Mouse (Mus musculus): Measurements from ENCODE around the gene Gm9747. TPM values are rescaled to one million over a fixed set of nuclear protein-coding genes. Genes with fewer than 3 reads are reported as not detected.

Gene Gm9747
- total RNA-seq, 2 experiments from 2014 or later: not detected

DNA sequence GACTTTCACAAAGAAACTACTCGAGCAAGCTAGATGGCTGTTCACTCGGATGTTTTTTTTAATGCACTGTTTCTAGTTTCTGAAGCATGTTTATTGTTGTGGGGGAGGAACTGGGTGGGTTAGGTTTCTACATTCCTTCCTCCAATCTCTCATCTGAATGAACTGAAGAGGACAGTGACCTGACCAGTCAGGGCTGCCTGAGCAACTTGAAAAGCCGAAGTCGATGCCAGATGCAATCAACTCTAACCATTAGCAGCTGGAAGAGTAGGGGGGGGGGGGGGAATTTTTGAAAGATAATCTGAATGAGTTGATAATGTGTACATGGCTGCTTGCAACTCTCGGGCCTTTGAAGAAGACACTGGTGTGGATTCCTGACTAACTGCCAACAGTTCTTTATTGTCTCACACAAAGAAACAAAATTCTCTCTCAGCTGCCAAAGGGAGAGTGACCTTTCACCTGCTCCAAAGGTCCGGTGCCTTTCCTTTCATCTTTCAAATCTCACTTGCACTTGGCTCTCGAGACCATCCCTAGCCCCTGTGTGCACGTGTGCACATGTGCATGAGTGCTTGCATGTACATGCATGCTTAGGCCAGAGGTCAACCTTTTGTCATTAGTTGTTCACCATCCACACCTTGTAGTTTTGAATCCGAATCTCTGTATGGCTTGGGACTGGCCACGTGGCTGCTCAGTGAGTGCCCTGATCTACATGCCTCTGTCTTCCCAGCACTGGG lies 14.5 kb downstream of the Gm9747 start:
- DNase-seq (ENCODE audit: low spot score): no peak
- intact Hi-C loops (cut with DNase I): no loop called here

DNA sequence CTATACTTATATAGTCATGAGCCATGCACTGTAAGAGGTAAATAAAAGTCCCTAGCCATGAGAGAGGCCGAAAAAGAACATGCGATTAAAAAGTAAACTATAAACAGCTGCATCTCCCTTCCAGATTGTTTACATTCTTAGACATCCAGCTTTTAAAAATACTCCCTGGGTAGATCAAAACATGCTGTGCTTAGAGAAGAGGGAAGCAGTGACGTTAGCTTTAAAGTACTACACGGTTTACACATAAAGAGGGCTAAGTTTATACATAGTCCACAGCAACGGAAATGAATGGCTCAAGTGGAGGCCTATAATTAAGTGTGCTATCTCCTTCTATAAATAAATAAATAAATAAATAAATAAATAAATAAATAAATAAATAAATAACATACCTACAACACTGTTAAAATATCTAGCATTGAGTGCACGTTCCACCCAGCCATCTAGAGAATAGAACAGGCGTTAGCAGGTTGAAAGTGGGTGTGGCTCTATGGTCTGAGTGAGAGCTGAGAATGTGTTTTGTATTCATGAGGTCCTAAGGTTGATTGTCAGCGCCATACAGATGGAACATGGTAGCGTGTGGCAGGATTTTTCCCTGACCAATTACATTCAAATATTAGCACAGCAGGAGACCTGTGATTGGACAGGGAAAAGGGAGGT lies 21.0 kb downstream of the Gm9747 start:
- no peak for DNase-seq (ENCODE audit: low spot score)
- intact Hi-C loops (cut with DNase I): no loop called here

DNA sequence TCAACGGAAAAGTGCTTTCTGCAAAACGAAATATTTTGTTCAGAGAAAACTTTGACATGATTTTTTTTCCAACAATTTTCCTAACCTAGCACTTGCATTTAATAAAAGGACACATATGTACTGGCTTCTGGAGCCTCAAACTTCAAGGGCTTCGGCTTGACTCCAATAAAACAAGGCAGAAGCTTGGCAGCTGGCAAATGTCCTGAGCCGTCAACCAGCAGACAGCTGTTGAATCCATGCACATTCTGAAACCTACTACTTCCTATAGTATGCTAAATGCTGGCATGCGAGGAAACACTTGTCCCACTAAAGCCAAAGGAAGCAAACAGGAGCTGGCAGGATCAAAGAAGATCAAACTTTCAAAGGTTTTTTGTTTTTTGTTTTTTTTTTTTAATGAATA lies 24.5 kb downstream of the Gm9747 start:
- intact Hi-C loops (cut with DNase I): no loop called here
- no peak for DNase-seq (ENCODE audit: low spot score)

DNA sequence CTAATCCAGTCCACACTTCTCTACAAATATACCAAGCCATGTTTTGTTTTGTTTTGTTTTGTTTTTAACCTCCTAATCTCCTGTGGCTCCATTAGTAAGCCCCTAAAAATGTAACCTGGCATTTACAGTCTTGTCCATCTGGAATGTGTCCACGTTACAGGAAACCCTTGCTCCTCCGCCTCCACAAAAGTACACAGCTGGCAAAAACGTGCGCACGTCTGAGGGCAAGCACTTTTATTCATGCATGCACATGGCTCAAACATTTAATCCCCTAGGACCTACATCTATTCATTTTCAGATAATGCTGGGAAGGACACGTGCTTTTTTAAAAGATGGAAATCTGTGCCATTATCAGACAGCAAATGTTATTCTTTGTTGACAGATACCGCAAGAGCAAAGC lies 25.4 kb downstream of the Gm9747 start:
- intact Hi-C loops (cut with DNase I): no loop called here
- no peak for DNase-seq (ENCODE audit: low spot score)

DNA sequence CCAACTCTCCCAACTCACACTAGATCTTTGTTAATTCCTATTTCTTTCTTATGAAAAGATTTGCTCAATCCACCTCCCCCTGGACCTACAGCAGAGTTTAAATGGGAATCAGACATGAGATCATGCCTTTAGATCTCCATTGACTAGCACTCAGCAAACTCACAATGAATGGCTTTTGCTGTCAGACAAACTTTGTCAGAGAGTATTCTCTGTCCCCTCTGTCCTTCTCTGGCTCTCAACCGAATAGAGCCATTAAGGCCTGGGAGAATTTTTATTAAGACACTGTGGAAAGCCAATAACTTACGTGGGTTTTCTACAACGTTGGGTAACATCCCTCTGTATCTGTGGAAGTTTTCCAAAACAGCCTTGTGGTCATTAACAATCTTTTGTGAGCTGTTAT lies 27.1 kb downstream of the Gm9747 start:
- intact Hi-C loops (cut with DNase I): no loop called here
- no peak for DNase-seq (ENCODE audit: low spot score)

DNA sequence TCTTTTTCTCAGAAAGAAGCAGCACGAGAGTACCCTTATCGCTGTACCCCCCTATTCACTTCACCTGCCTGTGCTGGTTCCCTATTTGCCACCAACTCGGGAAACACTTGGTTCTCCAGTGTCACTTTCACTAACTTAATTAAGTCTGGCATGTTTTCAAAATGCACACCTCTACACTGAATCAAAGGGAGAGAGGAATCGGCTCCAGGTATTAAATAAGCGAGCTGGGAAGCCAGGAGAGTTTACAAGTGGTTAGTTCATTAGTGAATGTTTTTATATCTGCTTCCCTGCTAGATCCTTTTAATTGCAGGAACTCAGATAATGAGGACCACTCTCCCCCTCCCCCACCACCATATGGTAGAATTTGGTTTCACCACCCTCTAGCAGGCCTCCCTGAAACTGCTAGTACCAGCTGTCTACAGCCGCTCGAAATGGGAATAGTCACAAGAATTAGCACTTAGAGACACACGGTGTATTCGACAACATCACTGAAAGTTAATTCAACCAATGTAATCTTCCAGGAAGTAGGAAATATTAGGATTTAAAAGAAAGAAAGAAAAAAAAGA lies 28.2 kb downstream of the Gm9747 start:
- intact Hi-C loops (cut with DNase I): no loop called here
- no peak for DNase-seq (ENCODE audit: low spot score)

DNA sequence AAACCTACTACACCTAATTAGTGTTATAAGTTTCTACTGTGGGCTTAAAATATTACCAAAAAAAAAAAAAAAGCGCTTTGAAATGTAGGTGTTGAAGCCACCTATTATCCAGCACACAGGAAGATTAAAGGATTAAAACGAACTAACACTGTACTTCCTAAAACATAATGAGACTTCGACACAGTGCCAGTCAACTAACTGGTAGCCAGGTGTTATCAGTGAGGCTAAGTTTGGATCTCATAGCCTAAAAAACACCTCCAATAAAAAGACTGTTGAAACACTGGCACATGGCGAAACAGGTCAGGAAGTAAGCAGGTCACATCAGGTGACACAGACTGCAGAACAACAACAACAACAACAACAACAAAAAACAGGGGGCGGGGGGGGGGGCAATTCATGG lies 28.7 kb downstream of the Gm9747 start:
- intact Hi-C loops (cut with DNase I): loop anchor here (1.0 kb wide), 1 partner anchor 25 kb away; no protein-coding TSS in a partner anchor
- no peak for DNase-seq (ENCODE audit: low spot score)

DNA sequence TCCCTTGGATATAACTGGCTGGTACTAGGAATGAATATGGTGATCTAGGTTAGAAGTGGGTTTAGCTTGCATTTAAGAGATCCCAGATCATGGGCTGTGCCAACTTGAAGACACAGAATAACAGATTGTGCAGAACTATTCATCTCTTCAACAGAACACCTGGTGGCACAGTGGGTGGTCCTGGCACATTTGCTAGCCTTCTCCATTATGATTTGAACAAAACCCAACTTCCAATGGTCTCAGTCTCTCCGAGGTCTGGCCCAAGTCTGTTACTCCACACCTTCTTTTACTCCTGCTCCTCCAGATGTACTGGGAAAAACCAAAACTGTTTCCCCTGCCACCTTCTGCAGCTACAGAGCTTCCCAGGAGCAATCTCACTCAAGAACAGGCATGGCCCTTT lies 29.4 kb downstream of the Gm9747 start:
- intact Hi-C loops (cut with DNase I): loop anchor here (1.0 kb wide), 1 partner anchor 24 kb away; no protein-coding TSS in a partner anchor
- no peak for DNase-seq (ENCODE audit: low spot score)

DNA sequence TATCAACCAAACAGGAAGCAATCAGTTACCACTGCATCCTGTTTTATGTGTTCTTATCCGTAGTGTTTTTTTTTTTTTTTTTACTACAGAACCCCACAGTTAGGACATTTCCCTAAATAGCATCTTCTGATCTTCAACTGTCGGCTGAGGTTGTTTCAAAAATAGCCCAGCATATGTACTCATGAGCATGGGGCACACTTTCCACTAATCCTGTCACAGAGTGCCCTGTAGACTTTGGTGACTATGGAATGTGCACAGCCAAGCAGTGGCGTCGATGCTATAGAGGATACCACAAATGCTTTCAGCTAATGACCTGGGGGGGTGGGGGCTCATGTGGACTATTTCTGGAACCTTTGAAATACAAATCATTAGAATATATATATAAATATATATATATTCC lies 34.6 kb downstream of the Gm9747 start:
- intact Hi-C loops (cut with DNase I): no loop called here
- no peak for DNase-seq (ENCODE audit: low spot score)

DNA sequence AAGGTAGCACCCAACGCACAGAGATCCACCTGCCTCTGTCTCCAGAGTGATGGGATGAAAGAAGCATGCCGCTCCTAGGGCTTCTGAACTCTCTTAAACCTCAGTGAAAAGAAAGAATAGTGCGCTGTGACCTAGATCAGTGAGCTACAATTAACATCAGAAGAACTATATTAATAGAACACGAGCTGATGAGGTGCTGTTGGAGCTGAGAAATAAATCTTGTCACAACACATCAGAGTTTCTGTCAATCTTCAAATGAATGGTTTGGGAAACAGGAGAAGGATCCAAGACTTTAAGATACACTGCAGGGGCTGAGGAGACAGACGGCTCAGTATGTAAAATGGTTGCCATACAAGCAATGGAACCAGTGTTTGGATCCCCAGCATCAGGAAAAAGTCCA lies 39.3 kb downstream of the Gm9747 start:
- no peak for DNase-seq (ENCODE audit: low spot score)
- intact Hi-C loops (cut with DNase I): no loop called here

DNA sequence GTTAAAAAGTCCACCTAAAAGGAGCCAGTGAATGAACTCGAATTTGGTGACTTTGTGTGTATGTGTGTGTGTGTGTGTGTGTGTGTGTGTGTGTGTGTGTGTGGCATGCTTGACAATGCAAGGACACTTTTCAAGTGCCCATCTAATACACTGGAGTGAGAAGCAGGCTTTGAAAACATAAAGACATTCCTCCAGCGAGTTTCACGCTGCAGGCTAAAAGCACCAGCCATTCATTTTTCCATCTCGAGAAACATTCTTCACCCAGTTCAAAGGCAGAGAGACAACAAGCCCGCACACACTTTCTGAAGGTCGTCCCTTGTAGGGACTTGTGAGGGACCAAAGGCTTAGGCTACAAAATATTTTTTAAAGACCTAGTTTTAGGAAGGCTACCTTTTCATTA lies 40.6 kb downstream of the Gm9747 start:
- intact Hi-C loops (cut with DNase I): no loop called here
- no peak for DNase-seq (ENCODE audit: low spot score)

DNA sequence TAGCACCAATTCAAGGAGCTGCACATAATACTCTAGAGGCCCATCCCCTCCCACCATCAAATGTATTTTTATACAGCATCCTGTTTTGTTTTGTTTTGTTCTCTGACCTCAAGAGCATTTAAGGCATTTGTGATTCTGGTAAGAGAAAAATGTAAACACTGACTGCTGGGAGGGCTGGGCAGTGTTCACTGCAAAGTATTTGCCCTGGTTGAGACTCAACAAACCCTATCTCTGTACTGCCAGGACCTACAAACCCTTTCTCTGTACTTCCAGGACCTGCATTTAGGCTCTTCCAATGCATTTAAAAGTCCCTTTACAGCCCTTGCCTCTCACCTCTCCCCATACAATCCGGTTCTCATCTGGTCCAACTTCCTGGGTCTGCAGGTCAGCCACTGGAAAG lies 41.4 kb downstream of the Gm9747 start:
- no peak for DNase-seq (ENCODE audit: low spot score)
- intact Hi-C loops (cut with DNase I): no loop called here

DNA sequence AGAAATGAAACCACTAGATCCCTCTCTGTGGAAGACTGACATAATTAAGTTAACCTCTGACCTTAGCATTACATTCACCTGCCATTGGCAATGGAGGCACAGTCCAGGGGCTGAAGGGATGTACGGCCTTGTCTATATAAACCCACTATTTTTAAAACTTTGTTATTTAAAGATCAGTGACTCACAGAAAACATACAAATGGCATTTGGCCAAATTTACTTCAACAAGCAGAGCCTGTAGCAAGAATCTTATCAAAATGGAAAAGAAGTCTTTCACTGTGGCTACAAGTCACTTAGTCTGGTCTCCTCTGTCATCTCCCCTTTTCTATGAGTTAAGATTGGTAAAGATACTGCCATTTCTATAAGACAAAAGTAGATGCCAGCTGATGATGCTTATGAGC lies 46.9 kb downstream of the Gm9747 start:
- intact Hi-C loops (cut with DNase I): loop anchor here (10.0 kb wide), 1 partner anchor 185 kb away; no protein-coding TSS in a partner anchor
- DNase-seq (ENCODE audit: low spot score): no peak

DNA sequence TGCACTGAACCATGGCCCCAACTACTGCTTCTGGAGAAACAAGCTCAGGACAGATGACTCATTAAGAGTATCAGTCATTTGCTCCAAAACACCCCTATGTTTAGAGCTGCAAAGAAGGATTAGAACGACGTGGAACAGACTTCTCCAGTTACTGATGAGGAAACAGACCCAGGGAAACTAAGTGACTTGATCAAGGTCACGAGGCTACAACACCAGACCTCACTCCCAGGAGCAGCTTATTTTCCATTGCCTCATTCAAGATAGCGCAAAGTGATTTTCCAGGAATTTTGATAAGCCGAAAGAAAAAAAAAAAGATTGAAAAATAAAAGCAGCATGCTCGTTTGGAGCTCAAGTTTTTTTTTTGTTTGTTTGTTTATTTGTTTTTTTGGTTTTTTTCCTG lies 48.9 kb downstream of the Gm9747 start:
- no peak for DNase-seq (ENCODE audit: low spot score)
- intact Hi-C loops (cut with DNase I): loop anchor here (10.0 kb wide), 1 partner anchor 187 kb away; no protein-coding TSS in a partner anchor

DNA sequence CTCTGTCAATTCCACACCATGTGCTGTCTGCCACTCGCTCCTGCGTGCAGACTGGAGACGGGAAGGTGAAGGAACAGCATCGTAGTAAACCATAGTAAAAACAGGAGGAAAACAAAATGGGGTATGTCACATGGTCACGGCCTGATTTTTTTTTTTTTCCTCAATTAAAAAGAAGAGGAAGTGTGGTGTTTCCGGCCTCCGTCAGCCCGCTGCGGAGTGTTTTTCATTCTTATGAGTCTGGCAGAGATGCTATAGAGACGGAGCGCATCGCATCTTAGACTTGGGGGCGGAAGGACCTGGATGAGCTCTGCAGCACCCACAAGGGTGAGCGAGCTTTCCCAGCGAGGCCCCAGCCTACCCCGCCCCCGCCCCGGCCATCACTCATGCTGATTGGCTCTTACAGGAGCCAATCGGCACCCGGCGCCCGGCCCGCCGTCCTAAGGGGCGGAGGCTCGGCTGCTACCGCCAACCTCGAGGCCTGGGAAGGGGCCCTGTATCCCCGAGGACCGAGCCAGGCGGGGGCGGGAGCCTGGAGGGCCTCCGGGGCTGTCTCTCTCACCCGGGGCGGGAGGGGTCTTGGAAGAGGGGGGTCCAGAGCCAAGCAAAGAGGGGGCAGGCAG lies 50.2 kb downstream of the Gm9747 start:
- DNase-seq (ENCODE audit: low spot score): peak; percentile 87
- intact Hi-C loops (cut with DNase I): loop anchor here (10.0 kb wide), 1 partner anchor 188 kb away; no protein-coding TSS in a partner anchor

DNA sequence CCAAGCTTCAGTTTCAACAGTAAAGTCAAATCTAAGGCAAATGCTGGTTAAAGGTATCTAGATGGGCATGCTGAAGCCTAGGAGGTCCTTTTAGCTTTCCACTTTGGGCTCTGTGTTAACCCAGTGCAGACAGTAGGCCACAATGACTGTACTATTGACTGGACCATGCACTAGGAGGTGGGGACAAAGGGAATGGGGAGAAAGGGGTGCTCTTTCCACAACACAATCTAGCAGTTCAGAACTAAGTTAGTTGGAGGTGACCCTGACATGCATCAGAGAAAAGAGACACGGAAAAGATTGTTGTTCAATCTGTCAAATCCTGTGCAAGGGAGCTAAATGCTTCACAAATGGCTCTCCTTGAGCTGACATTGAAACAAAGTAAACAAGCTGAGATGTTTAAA lies 51.0 kb downstream of the Gm9747 start:
- DNase-seq (ENCODE audit: low spot score): no peak
- intact Hi-C loops (cut with DNase I): loop anchor here (10.0 kb wide), 1 partner anchor 189 kb away; no protein-coding TSS in a partner anchor

DNA sequence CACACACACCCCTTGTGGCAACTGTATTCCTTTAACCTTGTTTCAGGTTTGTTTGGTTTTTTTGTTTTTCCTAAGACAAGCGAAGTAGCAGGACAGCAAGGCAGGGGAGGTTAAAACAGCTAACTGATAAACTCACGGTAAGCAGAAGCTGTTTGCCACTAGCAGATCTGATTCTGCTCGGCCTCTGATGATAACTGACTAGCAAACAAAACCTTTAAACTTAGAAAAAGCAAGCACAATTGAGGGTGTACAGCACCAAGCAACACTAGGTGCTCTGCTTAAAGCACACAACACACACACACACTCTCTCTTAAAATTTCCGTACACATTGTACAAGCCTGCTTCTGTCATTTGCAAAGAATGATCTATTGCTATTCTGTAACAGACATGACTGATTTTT lies 51.5 kb downstream of the Gm9747 start:
- intact Hi-C loops (cut with DNase I): loop anchor here (10.0 kb wide), 1 partner anchor 190 kb away; no protein-coding TSS in a partner anchor
- no peak for DNase-seq (ENCODE audit: low spot score)
